ENCODE assay signal across 29 mouse cellular contexts in the genomic region with DNA sequence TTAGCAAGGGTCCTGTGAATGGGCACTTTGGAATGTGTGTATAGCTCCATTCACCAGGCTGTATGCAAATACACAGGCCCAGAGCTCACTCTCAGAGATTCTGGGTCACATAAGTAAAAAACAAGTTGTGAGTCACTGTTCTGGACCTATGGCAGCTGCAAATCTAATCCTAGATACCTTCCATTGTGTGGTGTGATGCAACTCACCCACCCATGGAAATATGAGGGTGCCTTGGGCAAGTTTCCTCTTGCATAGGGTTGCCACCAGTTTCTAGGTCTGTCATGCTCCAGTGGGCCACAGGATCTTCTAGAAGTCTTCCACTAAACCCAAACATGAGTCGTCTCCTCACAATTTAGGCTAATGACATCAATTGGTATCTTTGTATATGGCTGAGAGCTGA. TPM values are rescaled to one million over a fixed set of nuclear protein-coding genes. Genes with fewer than 3 reads are reported as not detected.
DNase-seq lines count a peak whose midpoint lies in the region; ATAC-seq and TF ChIP-seq lines count a peak whose summit lies in the region.
"Had no signal": no experiment of that assay in that cellular context is flagged by ENCODE, and none has a peak within 500 bp of the region (broad histone marks: within the 10 kb centered on the region; RNA-seq: fewer than 3 reads in every experiment).

No protein-coding gene starts in this region.

- TF ChIP-seq EP300 in CH12.LX (IDR thresholded peaks at IDR 0.05; ENCODE audit: low read length), result peak; percentile 34; the same call in 1 of the 2 replicates

- H3K4me2 ChIP-seq in CH12.LX (ENCODE audit: insufficient read depth, low read depth, poor library complexity, severe bottlenecking), result no peak overlapping the region
- H3K4me2 ChIP-seq: embryonic facial prominence, embryonic 13.5 days; embryonic facial prominence, embryonic 15.5 days; forebrain, embryonic 12.5 days had no signal

- no peaks in the 10 kb centered on the region for H3K36me3 ChIP-seq in CH12.LX (replicated peaks in 1 of 2; ENCODE audit: control insufficient read depth in 1 of 2, insufficient read depth in 1 of 2, low read length in 1 of 2)
- H3K36me3 ChIP-seq: embryonic facial prominence, embryonic 13.5 days; embryonic facial prominence, embryonic 15.5 days; forebrain, embryonic 10.5 days; forebrain, embryonic 12.5 days had no signal

- H3K9ac ChIP-seq in CH12.LX (ENCODE audit: insufficient read depth, low read depth), result no peak overlapping the region
- H3K9ac ChIP-seq: embryonic facial prominence, embryonic 13.5 days; embryonic facial prominence, embryonic 15.5 days; forebrain, embryonic 12.5 days had no signal

- TF ChIP-seq RAD21 in CH12.LX (IDR thresholded peaks at IDR 0.05; ENCODE audit: low read depth, low read length), result no peak

- CTCF ChIA-PET in Patski (lab: Charles Lee), result interaction anchor here (1.1 to 1.3 kb wide), 2 partner anchors 14 to 21 kb away, joined by 3 read pairs; no protein-coding TSS in a partner anchor

- ATAC-seq in Patski, result peak; percentile 69
- 0 out of 2 replicates have a peak, but pooled peaks have one; percentile 17 for ATAC-seq in megakaryocyte progenitor cell, adult 5-6 weeks (replicated peaks; ENCODE audit: poor library complexity)
- ATAC-seq: CD4-positive, CD25-positive, alpha-beta regulatory T cell, adult 4 months; forebrain, embryonic 14.5 days; forebrain, embryonic 16.5 days had no signal

- H3K79me2 ChIP-seq in CH12.LX (replicated peaks; ENCODE audit: control insufficient read depth, extremely low read depth, insufficient read depth, poor library complexity, severe bottlenecking), result no peaks in the 10 kb centered on the region

- H3K9me3 ChIP-seq in CH12.LX (replicated peaks; ENCODE audit: low read length), result peaks cover 3% of the 10 kb centered on the region
- H3K9me3 ChIP-seq: embryonic facial prominence, embryonic 13.5 days; embryonic facial prominence, embryonic 15.5 days; forebrain, embryonic 10.5 days; forebrain, embryonic 12.5 days had no signal

- TF ChIP-seq POLR2A in CH12.LX (IDR thresholded peaks at IDR 0.05; ENCODE audit: low read depth, low read length), result no peak

- peak; percentile 11 for DNase-seq in 3T3-L1 (ENCODE audit: low read depth, low spot score)
- DNase-seq in CH12.LX (ENCODE audit: extremely low read depth), result peak; percentile 48
- DNase-seq in Patski (ENCODE audit: low read depth, low spot score), result peak; percentile 57
- no peak for DNase-seq in gastrocnemius, postnatal 14 days
- no peak for DNase-seq in frontal cortex, postnatal 36 days (ENCODE audit: low spot score in 2 of 2)
- DNase-seq in spleen, adult 12 weeks (ENCODE audit: low spot score), result no peak
- no peak for DNase-seq in adipocyte (ENCODE audit: low spot score)
- DNase-seq: adrenal gland, adult 2 months; adrenal gland, postnatal 10 days; adrenal gland, postnatal 25 days; B cell, adult 2 months; cerebellum, adult 11 months; cerebellum, adult 18-20 months; cerebellum, adult 8-10 months; cerebellum, adult 9-11 months; cerebellum, postnatal 14 days; cerebellum, postnatal 36 days; embryo, embryonic 11 days had no signal

- in situ Hi-C loops in CH12.LX (cut with MboI; ENCODE audit: low pct_ligation_motif_present, low pct_unique_long_range_greater_than_20kb, low sequenced_read_pairs) (no loop called here), Patski (cut with MboI; ENCODE audit: low pct_unique_long_range_greater_than_20kb) (loop anchor here (5.0 kb wide), 1 partner anchor 79 kb away; no protein-coding TSS in a partner anchor)

- H3K4me1 ChIP-seq in CH12.LX (ENCODE audit: control insufficient read depth in 1 of 2, insufficient read depth in 2 of 2), result peaks cover 10 to 13% of the 10 kb centered on the region in 2 experiments; a peak in 3 of 4 replicates
- H3K4me1 ChIP-seq: embryonic facial prominence, embryonic 13.5 days; embryonic facial prominence, embryonic 15.5 days; forebrain, embryonic 10.5 days; forebrain, embryonic 12.5 days had no signal

- POLR2A ChIA-PET in Patski (lab: Charles Lee), result no interaction called here

- H3K27me3 ChIP-seq in CH12.LX (replicated peaks), result no peaks in the 10 kb centered on the region
- no peaks in the 10 kb centered on the region for H3K27me3 ChIP-seq in Patski
- H3K27me3 ChIP-seq: embryonic facial prominence, embryonic 13.5 days; embryonic facial prominence, embryonic 15.5 days; forebrain, embryonic 12.5 days had no signal

- dilution Hi-C loops in CH12.LX (cut with MboI; ENCODE audit: extremely low pct_ligation_motif_present, extremely low pct_unique_long_range_greater_than_20kb, low sequenced_read_pairs), result no loop called here

- no peak overlapping the region for H3K4me3 ChIP-seq in CH12.LX (replicated peaks in 1 of 3; ENCODE audit: low read depth in 2 of 3, low read length in 2 of 3, poor library complexity in 1 of 3)
- H3K4me3 ChIP-seq: embryonic facial prominence, embryonic 13.5 days; embryonic facial prominence, embryonic 15.5 days; erythroblast, embryonic 14.5 days; forebrain, embryonic 10.5 days; forebrain, embryonic 12.5 days had no signal

- intact Hi-C loops in gastrocnemius, postnatal 14 days (cut with DNase I; ENCODE audit: low total_unique reads), result no loop called here

- no peak overlapping the region for H3K27ac ChIP-seq in CH12.LX (ENCODE audit: insufficient read depth, low read depth)
- H3K27ac ChIP-seq: embryonic facial prominence, embryonic 13.5 days; embryonic facial prominence, embryonic 15.5 days; forebrain, embryonic 10.5 days; forebrain, embryonic 12.5 days had no signal

- TF ChIP-seq CTCF in CH12.LX (conservative IDR thresholded peaks at IDR 0.05 in 1 of 2, IDR thresholded peaks at IDR 0.05 in 1 of 2; ENCODE audit: low read depth in 2 of 2, low read length in 2 of 2) (no peak), Patski (IDR thresholded peaks at IDR 0.05) (no peak)

TF ChIP-seq in CH12.LX, 34 proteins besides CTCF, POLR2A, EP300 and RAD21:
- TF ChIP-seq NRF1 (IDR thresholded peaks at IDR 0.05; ENCODE audit: low read depth, low read length) (no peak), ETS1 (conservative IDR thresholded peaks at IDR 0.05; ENCODE audit: low read depth, low read length) (0 out of 2 replicates have a peak, but pooled peaks have one; percentile 19)

RNA-seq across cellular contexts. Expression of gene Tnfsf15, which starts 51.6 kb away (rescaled TPM):
- 62.5 and 93.9 TPM in 2 replicates for total RNA-seq in CH12.LX (2012; rRNA removed)
- total RNA-seq in CH12.LX (2014; rRNA removed), result 127 and 139 TPM in 2 replicates
- polyA plus RNA-seq in CH12.LX (2012; ENCODE audit: insufficient read length, low read depth), result 47.0 and 63.3 TPM in 2 replicates
- polyA plus RNA-seq in Patski (2021), result 0.03 TPM
- total RNA-seq in megakaryocyte progenitor cell, adult 5-6 weeks (2015), result 0.32 TPM in 1 of 2 replicates, not detected in the other
- 0.21 and 0.78 TPM in 2 replicates for total RNA-seq in megakaryocyte progenitor cell, adult 5-6 weeks (2017)
- total RNA-seq in gastrocnemius, postnatal 14 days (2021), result under 1 TPM in 1 of 2 experiments, not detected in 1; 0.11 TPM
- total RNA-seq: common myeloid progenitor, adult 5-6 weeks; MEL had no signal
- polyA plus RNA-seq: adrenal gland, adult 2 months; embryonic facial prominence, embryonic 13.5 days; erythroblast, embryonic 14.5 days; forebrain, embryonic 10.5 days; forebrain, embryonic 12.5 days; forebrain, embryonic 14.5 days; forebrain, embryonic 16.5 days had no signal

Comparison
In these comparisons a context has a peak if more than half of its experiments do, and no peak if none do; other contexts are left out.
1. DNase-seq: peak in 3T3-L1 (single experiment), CH12.LX (single experiment) and Patski (single experiment); none in gastrocnemius, postnatal 14 days (single experiment), frontal cortex, postnatal 36 days (0 of 2), spleen, adult 12 weeks (single experiment) and adipocyte (single experiment).
2. RNA of gene Tnfsf15, which starts 51.6 kb away (total RNA-seq): 62.5 to 139 TPM in CH12.LX; 0.21 to 0.78 TPM in megakaryocyte progenitor cell, adult 5-6 weeks and 0.11 TPM in gastrocnemius, postnatal 14 days; every median in the first group is over 10 times any median in the second.